Mouse (Mus musculus) stomach, embryonic 16.5 days (tissue): ENCODE data around the gene Sva. TPM values are rescaled to one million over a fixed set of nuclear protein-coding genes. Genes with fewer than 3 reads are reported as not detected.

ENCODE experiments used
- ATAC-seq: fragments of 200-750 bp; cut with Nextera tagmentation; 2 replicates; pipeline ENCODE4 v1.8.0; 2017; ENCODE audit warnings: moderate number of reproducible peaks, moderate TSS enrichment; ENCODE audit not compliant: insufficient read depth, low FRiP score
- H3K27ac ChIP-seq: fragments of 300-500 bp; sonication (generic); 2 replicates; pipeline ENCODE4 v1.5.1; 2014; ENCODE audit warnings: low read length
- H3K27me3 ChIP-seq: fragments of 300-500 bp; sonication (generic); 2 replicates; pipeline ENCODE4 v1.6.1; 2014; ENCODE audit warnings: low read length, control low read depth, mixed read lengths; ENCODE audit not compliant: control insufficient read depth, insufficient read depth
- H3K36me3 ChIP-seq: fragments of 300-500 bp; sonication (generic); 2 replicates; pipeline ENCODE4 v1.6.1; 2014; ENCODE audit warnings: low read length; ENCODE audit not compliant: control insufficient read depth, insufficient read depth
- H3K4me1 ChIP-seq: fragments of 300-500 bp; sonication (generic); 2 replicates; pipeline ENCODE4 v1.6.1; 2014; ENCODE audit warnings: low read length, control low read depth, mixed read lengths; ENCODE audit not compliant: control insufficient read depth, insufficient read depth
- H3K4me2 ChIP-seq: fragments of 300-500 bp; sonication (generic); 2 replicates; pipeline ENCODE4 v1.6.1; 2014; ENCODE audit warnings: low read depth, low read length, mixed read lengths
- H3K4me3 ChIP-seq: fragments of 300-500 bp; sonication (generic); replicated peaks from 2 replicates; pipeline ENCODE4 v1.5.1; 2014; ENCODE audit warnings: mild to moderate bottlenecking, low read length
- H3K9ac ChIP-seq: fragments of 300-500 bp; sonication (generic); 2 replicates; pipeline ENCODE4 v1.6.1; 2014; ENCODE audit warnings: low read length
- H3K9me3 ChIP-seq: fragments of 300-500 bp; sonication (generic); replicated peaks from 2 replicates; pipeline ENCODE4 v1.6.1; 2016; ENCODE audit warnings: low read length, control low read depth; ENCODE audit not compliant: control insufficient read depth
- polyA plus RNA-seq: library from polyadenylated mRNA; unstranded; fragments of >200 nt; fragmentation: Nextera tagmentation; extraction: Ambion mirVana; gene quantifications from 2 replicates; pipeline ENCODE4 v1.2.1, GENCODE M21; 2015

Gene Sva
- not detected in 2 replicates for polyA plus RNA-seq

DNA sequence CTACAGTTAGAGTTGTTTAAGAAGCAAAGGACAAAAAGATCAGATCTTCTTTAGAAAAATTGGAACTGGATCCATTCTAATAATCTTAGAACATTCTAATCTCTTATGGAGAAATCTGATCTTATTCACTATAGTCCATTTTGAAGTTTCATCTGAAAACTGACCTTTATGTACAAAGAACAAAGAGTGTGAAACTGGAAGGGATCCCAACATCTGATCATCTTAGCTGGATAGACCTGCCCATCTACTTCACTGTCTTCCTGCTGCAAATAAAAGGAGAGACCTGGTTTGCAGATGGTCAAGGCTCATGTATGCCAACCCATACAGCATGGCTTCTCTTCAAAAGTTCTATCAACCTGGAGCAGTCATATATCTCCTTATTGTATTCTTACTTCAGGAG is at the start of gene Sva:
TSS of gene Sva (plus strand) at position 301 of the 400 bp plus-strand sequence.
- Histone ChIP-seq H3K9ac (no peak within 1 kb of the TSS), H3K4me3 (no peak within 1 kb of the TSS), H3K36me3 (no peaks in the 10 kb centered on the region), H3K4me1 (no peaks in the 10 kb centered on the region), H3K9me3 (no peaks in the 10 kb centered on the region), H3K4me2 (no peak within 1 kb of the TSS), H3K27ac (no peak within 1 kb of the TSS), H3K27me3 (no peaks in the 10 kb centered on the region)
- ATAC-seq = no peak

Other genes starting within 250 kb of the Sva start
- gene Pip, start 190.9 kb upstream of the Sva start, polyA plus RNA-seq = not detected in 2 replicates
- gene Sval2, start 185.4 kb upstream of the Sva start, polyA plus RNA-seq = not detected in 2 replicates
- gene Sval1, start 86.8 kb upstream of the Sva start, polyA plus RNA-seq = not detected in 2 replicates
- gene Sval3, start 70.3 kb upstream of the Sva start, polyA plus RNA-seq = not detected in 2 replicates
- not detected in 2 replicates for gene Tas2r139, start 102.5 kb downstream of the Sva start, polyA plus RNA-seq
- gene Tas2r144, start 176.9 kb downstream of the Sva start, polyA plus RNA-seq = not detected in 2 replicates
- 22.8 and 23.8 TPM in 2 replicates for gene Gstk1, start 207.5 kb downstream of the Sva start, polyA plus RNA-seq
- gene Tmem139, start 223.6 kb downstream of the Sva start, polyA plus RNA-seq = 6.3 and 8.6 TPM in 2 replicates
- gene Casp2, start 226.6 kb downstream of the Sva start, polyA plus RNA-seq = 47.2 and 58.2 TPM in 2 replicates
- 0.10 and 0.18 TPM in 2 replicates for gene Clcn1, start 248.3 kb downstream of the Sva start, polyA plus RNA-seq